Mouse (Mus musculus): Measurements from ENCODE around the gene Ephb3.

The Ephb3 gene

DNA sequence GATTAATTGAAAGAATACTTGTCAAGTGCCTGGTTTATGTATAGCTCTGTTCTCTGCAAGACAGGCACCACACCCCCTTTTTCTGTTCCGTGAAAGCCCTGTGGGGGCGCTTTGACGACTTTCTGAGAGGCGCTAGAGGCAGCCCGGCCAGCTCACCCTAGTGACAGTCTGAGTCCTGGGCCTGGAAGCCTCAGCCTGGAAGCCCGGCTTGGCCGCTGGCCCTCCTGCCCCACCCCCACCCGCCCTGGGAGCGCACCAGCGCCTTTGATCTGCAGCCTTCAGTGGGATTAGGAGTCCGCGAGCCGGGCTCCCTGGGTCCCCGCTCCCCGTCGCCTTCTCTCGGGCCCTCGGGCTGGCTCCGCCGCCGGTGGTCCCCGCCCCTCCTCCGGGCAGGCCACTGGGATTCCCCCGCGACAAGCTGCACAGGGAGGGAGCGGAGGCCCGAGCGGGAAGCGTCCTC, 41.4 kb downstream of the Ephb3 start:
- peak; percentile 87 to 90 for DNase-seq (ENCODE audit: low spot score in 2 of 2)

DNA sequence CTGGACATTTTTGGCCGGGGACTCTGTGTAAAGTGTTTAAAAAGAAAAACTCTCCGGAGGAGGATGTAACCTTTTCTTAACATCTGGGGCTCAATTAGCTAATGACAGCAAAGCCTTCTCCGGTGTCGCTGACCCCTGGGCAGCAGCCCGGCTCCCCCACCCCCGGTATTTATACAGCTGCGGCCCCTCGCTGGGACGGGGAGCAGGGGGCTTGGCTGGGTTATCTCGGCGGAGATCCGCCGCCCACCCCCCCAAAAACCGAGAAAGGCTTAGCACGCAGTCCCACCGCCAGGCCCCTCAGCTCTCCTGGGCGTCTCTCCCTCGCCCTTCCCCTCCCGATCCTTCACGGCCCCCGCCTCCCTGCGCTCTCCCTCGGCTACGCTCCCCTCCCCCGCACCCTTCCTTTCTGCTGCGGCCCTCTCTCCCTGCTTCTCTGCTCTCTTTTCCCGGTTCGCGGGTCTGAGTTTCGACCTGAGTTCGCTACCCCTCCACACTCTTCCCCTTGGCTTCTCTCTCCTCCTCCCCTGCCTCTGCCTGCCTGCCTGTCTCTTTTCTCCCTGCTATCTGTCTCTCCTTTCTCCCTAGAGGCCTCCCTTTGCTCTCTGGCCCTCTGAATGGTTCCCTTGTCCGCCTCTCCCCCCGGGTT, 42.0 kb downstream of the Ephb3 start:
- peak in 1 of 2 experiments; percentile 65 for DNase-seq (ENCODE audit: low spot score in 2 of 2)

GRCm38 (mm10) chr16:21247037-21247432, 42.5 kb downstream of the Ephb3 start:
- no peak for DNase-seq (ENCODE audit: low spot score in 2 of 2)

DNA sequence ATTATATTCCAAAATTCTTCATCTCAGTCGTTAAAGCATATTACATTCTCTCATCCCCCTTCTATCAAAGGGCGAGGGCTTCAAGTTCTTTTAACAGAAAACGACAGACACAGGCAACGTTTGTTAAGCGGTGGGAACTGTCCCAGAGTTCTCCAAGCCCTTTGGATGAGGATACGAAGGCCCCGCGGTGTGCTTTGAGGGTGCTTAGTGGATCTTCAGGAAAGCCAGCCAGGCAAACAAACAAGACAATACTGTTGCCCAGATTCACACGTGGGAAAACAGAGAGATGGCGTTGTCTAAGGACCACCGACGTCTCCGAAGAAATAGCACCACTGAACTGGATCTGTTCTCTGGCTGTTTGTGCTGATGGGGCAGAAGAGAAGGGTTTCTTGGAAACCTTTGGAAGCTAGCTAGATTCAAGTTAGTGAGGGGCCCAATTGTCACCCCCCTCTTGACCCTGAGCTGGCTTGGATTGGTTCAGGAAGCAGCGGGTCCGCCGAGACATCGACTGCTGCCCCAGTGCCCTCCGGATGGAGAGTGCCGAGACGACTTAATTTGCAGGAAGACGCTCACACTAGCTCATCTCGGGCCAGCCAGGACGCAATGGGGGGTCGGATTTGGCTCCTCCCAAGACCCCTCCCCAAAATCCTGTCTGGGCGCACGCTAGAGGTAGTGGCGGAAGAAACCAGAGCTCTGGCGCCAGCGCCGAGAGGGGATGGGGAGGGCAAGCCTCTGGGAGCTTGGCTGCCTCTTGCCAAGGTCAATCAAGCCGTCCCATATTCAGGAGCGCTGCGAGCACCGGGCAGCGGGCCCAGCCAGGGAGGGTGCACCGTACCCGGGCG, 43.5 kb downstream of the Ephb3 start:
- DNase-seq (ENCODE audit: low spot score in 2 of 2) = peak; percentile 78

DNA sequence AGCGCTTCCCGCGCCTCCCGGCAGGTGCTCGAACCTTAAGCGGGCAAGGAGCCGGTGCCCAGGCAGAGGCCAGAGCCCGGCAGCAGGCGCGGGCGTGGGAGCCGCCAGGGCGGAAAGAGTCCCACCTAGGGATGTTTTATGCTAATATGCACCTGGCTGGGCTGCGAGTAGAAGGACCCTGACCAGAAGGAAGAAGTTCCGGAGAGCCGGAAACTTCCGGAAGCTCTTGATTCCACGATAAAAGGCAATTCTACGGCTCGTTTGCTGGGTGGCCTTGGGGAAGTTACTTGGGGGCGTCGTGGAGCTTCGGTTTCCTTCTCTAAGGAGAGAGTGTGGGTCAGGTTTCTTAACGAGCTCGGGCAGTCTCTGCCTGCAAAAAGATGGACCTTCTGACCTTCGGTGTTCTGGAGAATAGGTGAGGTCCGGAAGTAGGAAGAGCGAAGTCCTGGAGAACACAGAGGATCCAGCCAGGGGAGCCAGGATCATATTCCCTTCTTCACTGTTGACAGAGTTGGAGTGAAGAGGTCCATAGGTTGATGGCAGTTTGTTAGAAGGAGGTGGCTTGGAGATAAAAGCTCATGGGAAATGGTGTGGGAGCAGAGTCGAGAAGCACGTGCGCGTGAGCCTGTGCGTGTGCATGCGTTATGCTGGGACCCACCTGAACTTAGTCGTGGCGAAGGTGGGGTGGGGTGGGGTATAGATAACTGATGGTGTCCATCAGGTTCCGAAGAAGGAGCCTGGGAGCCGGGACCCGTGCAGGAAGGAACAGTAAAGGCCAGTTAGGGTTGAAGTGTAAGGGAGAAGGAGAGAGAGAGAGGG, 44.4 kb downstream of the Ephb3 start:
- no peak for DNase-seq (ENCODE audit: low spot score in 2 of 2)

GRCm38 (mm10) chr16:21252401-21252955, 47.9 kb downstream of the Ephb3 start:
- DNase-seq (ENCODE audit: low spot score in 2 of 2) = no peak

GRCm38 (mm10) chr16:21255574-21256304, 51.2 kb downstream of the Ephb3 start:
- DNase-seq (ENCODE audit: low spot score in 2 of 2) = no peak

- no peak for DNase-seq (ENCODE audit: low spot score in 2 of 2)
Observed at GRCm38 (mm10) chr16:21256514-21257305, 52.2 kb downstream of the Ephb3 start.

- DNase-seq (ENCODE audit: low spot score in 2 of 2) = no peak
Observed at GRCm38 (mm10) chr16:21265417-21265816, 60.9 kb downstream of the Ephb3 start.

DNA sequence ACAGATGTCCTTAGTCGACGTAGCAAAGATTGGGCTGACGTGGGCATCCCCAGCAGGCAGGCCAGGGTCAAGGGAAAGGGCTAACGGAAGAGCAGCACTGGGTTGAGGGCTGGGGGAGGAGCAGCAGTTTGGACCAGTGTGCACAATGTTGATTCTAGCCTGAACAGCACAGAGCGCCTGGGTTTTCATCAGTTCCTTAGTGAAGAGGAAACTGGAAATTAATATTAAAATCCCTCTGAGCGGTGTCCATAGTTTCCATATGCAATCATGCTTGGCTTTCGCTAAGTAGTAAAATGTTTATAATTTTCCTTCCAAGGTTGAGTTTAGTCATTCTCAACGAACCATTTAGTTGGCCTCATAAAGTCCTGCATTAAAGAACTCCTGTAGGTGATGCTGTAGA, 65.2 kb downstream of the Ephb3 start:
- DNase-seq (ENCODE audit: low spot score in 2 of 2) = no peak

GRCm38 (mm10) chr16:21271773-21272247, 67.3 kb downstream of the Ephb3 start:
- peak; percentile 48 to 52 for DNase-seq (ENCODE audit: low spot score in 2 of 2)

GRCm38 (mm10) chr16:21272748-21273147, 68.2 kb downstream of the Ephb3 start:
- DNase-seq (ENCODE audit: low spot score in 2 of 2) = no peak
